Mouse (Mus musculus): ENCODE measurements at regions not wholly inside any gene's neighbourhood (a gene's known extent, or its start where the extent isn't known, plus 50 kb on each side); places are given as distances from the start of the nearest gene placed in this dataset.

DNA sequence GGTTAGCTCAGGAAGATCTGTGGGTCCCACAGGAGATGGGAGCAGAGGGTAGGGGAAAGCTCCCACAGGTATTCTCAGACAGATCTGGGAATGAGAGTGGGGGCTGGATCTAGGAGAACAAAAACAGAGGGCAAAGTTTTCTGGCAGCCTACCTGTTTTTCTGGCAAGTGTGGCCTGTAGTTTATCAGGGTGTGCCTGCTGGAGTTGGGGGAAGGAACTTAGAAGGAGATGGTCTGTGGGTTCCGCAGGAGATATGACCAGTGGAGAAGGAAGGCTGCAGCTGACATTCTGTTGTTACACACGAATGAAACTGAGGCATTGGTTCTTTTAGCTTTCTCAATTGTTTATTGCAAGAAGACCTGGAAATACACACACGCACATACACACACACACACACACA, 226.2 kb downstream of the Ipo11 start:
- TF ChIP-seq POLR2A (IDR thresholded peaks at IDR 0.05; ENCODE audit: low read depth, low read length) (no peak), CTCF (IDR thresholded peaks at IDR 0.05; ENCODE audit: borderline replicate concordance, insufficient read depth, low read length) (no peak)

Measured in embryonic fibroblast, embryonic 13.5 days (primary cell).